Mouse (Mus musculus) heart, adult 2 months (tissue): ENCODE data around the gene Zfp84. TPM values are rescaled to one million over a fixed set of nuclear protein-coding genes. Genes with fewer than 3 reads are reported as not detected.
A peak's percentile ranks its signal among the peaks of the same experiment; 100 is the strongest.

Experiments
- DNase-seq, 2 experiments: peaks; one replicate each; pipeline ENCODE4 v3.0.0; 2021
- H3K27ac ChIP-seq: fragments of 200-600 bp; 2 replicates; pipeline ENCODE4 v1.8.1; 2022
- H3K27me3 ChIP-seq: fragments of 200-500 bp; 2 replicates; pipeline ENCODE4 v1.6.1; 2012; ENCODE audit warnings: mild to moderate bottlenecking, low read length, inconsistent platforms, mixed read lengths; ENCODE audit not compliant: control insufficient read depth, insufficient read depth
- H3K36me3 ChIP-seq: fragments of 200-500 bp; 2 replicates; pipeline ENCODE4 v1.6.1; 2012; ENCODE audit warnings: low read length, inconsistent platforms; ENCODE audit not compliant: control insufficient read depth, insufficient read depth
- H3K4me1 ChIP-seq: fragments of 200-500 bp; 2 replicates; pipeline ENCODE4 v1.6.1; 2011; ENCODE audit warnings: low read length; ENCODE audit not compliant: control insufficient read depth, insufficient read depth
- H3K4me3 ChIP-seq: fragments of 200-600 bp; 2 replicates; pipeline ENCODE4 v1.8.1; 2022
- H3K79me2 ChIP-seq: fragments of 200-500 bp; replicated peaks from 2 replicates; pipeline ENCODE4 v1.6.1; 2012; ENCODE audit warnings: mild to moderate bottlenecking, inconsistent platforms, low read length, moderate library complexity, mixed read lengths; ENCODE audit not compliant: control insufficient read depth, insufficient read depth
- H3K9ac ChIP-seq: fragments of 200-500 bp; 2 replicates; pipeline ENCODE4 v1.6.1; 2012; ENCODE audit warnings: low read depth, mild to moderate bottlenecking, control low read depth, inconsistent platforms, low read length, mixed read lengths
- CTCF ChIP-seq: fragments of 200-600 bp; IDR thresholded peaks from 2 replicates; pipeline ENCODE4 v1.8.1; 2022; ENCODE audit warnings: antibody characterized with exemption, mild to moderate bottlenecking, moderate library complexity
- EP300 ChIP-seq: fragments of 200-500 bp; IDR thresholded peaks from 2 replicates; pipeline ENCODE4 v1.6.1; 2011; ENCODE audit warnings: low read depth, low read length, control low read depth; ENCODE audit not compliant: insufficient read depth
- POLR2A ChIP-seq: fragments of 200-500 bp; IDR thresholded peaks from 2 replicates; pipeline ENCODE4 v1.6.1; 2011; ENCODE audit warnings: mild to moderate bottlenecking, low read depth, low read length, control low read depth; ENCODE audit not compliant: insufficient read depth
- WGBS: fragments of 180-500 bp; shearing (Covaris S2); methylation state at CpG from one replicate; pipeline ENCODE4 v1.1.7; 2018; 5-methylcytosine and 5-hydroxymethylcytosine counted together
- intact Hi-C: fragments of 180-260 bp; cut with DNase I; formaldehyde crosslinking; loops from one replicate; pipeline ENCODE4 v1.15.1; 2025
- polyA plus RNA-seq: library from polyadenylated mRNA; depleted of rRNA; stranded (reverse); fragments of >200 nt; gene quantifications from 2 replicates; pipeline ENCODE4 v1.2.3, GENCODE M21; 2012
- total RNA-seq, 2 experiments: library from RNA; stranded (reverse); gene quantifications; 2 replicates each; pipeline ENCODE4 v1.2.3; 2021

Zfp84 gene
- total and polyA plus RNA-seq, 3 experiments, result 3.7 to 10.4 (median 10.2) TPM

DNA sequence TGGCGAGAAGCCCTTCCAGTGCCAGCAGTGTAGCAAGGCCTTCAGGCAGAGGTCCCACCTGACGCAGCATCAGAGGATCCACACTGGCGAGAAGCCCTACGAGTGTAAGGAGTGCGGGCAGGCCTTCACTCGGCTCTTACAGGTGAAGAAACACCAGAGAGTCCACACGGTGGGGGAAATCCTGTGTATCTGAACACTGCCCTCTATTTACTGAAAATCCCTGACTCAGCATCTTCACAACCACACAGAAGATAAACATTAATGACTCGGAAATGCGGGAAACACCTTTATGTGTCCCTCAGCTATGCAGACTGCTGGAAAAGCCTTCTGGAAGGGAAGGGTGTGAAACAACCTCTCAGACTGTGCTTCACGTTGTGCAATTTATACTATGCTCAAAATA lies 9.0 kb downstream of the Zfp84 start:
- intact Hi-C loops, result no loop called here
- peaks cover 8% of the 10 kb centered on the region for H3K36me3 ChIP-seq
- 94% methylated on average over 10 of the region's 10 CpGs for WGBS

DNA sequence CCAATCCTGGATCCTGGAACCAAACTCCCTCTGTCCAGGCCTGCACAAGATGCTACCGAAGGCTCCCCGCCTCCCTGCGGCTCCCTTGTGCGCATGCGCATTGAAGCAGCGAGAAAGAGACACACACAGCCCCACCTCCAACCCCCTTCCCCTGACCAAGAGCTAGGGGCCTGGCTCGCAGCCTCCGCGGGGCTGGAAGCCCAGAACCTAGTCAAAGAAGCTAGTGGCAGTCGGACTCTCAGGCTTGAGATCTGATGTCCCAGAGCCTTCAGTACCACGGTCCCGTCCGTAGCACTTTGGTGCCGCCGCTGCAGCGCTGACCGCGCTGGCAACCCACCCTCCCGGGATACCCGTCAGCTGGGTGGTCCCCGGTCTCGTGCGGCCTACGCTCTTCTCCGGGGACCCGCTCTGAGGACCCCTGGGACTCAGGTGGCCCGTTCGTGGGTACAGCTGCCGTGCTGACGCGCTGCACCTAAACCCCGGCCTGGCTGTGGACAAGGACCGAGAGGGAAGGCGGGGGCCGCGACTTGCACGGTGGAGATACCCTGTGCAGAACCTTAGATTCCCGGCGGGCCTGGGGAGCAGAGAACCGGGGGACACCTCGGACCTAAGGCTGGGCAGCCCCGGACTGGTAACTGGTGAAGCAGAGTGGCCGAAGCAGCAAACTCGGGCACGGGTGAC lies 15.7 kb downstream of the Zfp84 start, which contains the start of gene Zfp30:
Gene Zfp30 (plus strand): TSS at position 128 of the 681 bp plus-strand sequence.
- WGBS, result under 1% methylated on average over 45 of the region's 45 CpGs
- Histone ChIP-seq H3K36me3 (no peaks in the 10 kb centered on the region), H3K4me1 (peaks cover 3% of the 10 kb centered on the region), H3K27ac (peak within 1 kb of the TSS; percentile 78), H3K27me3 (no peaks in the 10 kb centered on the region), H3K9ac (peak within 1 kb of the TSS; percentile 87), H3K79me2 (no peaks in the 10 kb centered on the region), H3K4me3 (peak within 1 kb of the TSS; percentile 74)
- TF ChIP-seq EP300 (no peak), POLR2A (peak; percentile 65)
- intact Hi-C loops, result loop anchor here (2.0 kb wide), 1 partner anchor 15 kb away; the partner anchor contains the start of gene Zfp84
- peak; percentile 85 to 88 for DNase-seq

More for the DNA sequence above, 9.0 kb downstream of the Zfp84 start:
- H3K4me1 ChIP-seq, result no peaks in the 10 kb centered on the region; the same call in 1 of the 2 replicates
- no peaks in the 10 kb centered on the region for H3K27me3 ChIP-seq
- no peak overlapping the region for H3K27ac ChIP-seq
- no peak overlapping the region for H3K9ac ChIP-seq
- TF ChIP-seq CTCF, result no peak
- TF ChIP-seq EP300, result no peak
- no peak for TF ChIP-seq POLR2A
- DNase-seq, result no peak
- 0 out of 2 replicates have a peak, but pooled peaks cover 5% of the 10 kb centered on the region for H3K79me2 ChIP-seq
- H3K4me3 ChIP-seq, result no peak overlapping the region

DNA sequence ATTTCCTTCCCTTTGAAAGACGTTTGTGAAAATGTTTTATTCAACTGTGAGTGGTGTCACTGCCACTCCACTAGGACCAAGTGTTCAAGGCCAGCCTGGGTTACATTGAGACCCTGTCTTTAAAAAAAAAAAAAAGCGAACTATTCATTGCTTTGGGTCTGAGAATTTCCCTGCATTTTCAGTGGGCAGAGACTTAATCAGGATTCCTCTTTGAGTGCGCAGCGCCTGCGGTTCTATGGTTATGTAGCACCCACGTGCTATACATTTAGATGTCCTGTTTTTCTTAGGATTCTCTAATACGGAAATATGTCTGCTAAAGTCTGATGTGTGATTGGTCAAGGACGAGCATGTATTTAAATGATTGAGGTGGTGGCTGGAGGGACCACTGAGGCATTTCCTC lies 16.7 kb downstream of the Zfp84 start:
- Histone ChIP-seq H3K27me3 (no peaks in the 10 kb centered on the region), H3K79me2 (no peaks in the 10 kb centered on the region), H3K36me3 (no peaks in the 10 kb centered on the region), H3K9ac (no peak overlapping the region), H3K27ac (no peak overlapping the region; the same call in 1 of the 2 replicates), H3K4me3 (peak overlapping the region; percentile 74), H3K4me1 (peaks cover 3% of the 10 kb centered on the region)
- DNase-seq, result no peak
- TF ChIP-seq EP300, result no peak
- no peak for TF ChIP-seq POLR2A
- no peak for TF ChIP-seq CTCF
- intact Hi-C loops, result loop anchor here (2.0 kb wide), 1 partner anchor 16 kb away; the partner anchor contains the start of gene Zfp84
- 44% methylated on average over 8 of the region's 8 CpGs for WGBS

DNA sequence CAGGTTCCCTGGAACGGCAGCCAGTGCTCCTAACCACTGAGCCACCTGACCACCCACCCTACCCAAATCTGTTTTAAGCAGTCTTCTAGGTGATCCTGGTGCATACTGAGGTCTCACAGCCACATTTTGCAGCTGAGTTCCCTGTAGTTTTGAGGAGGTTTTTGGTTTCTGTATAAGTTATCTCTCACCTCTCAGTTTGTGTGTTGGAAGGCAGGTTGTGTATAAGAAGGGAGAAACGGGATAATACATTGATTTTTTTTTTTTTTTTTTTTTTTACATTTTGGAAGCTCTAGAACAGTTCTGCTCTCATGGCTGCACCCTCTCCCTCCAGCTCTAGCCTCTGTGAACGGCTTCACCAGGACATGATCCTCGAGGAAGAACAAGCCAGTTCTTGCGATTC lies 17.5 kb downstream of the Zfp84 start:
- Histone ChIP-seq H3K36me3 (no peaks in the 10 kb centered on the region), H3K9ac (no peak overlapping the region), H3K4me1 (peaks cover 3% of the 10 kb centered on the region), H3K79me2 (no peaks in the 10 kb centered on the region), H3K27ac (no peak overlapping the region), H3K4me3 (peak overlapping the region; percentile 74; the same call in 1 of the 2 replicates), H3K27me3 (no peaks in the 10 kb centered on the region)
- intact Hi-C loops, result loop anchor here (2.0 kb wide), 1 partner anchor 17 kb away; the partner anchor contains the start of gene Zfp84
- DNase-seq, result no peak
- TF ChIP-seq CTCF, result no peak
- TF ChIP-seq POLR2A, result no peak
- 74% methylated on average over 5 of the region's 5 CpGs for WGBS

DNA sequence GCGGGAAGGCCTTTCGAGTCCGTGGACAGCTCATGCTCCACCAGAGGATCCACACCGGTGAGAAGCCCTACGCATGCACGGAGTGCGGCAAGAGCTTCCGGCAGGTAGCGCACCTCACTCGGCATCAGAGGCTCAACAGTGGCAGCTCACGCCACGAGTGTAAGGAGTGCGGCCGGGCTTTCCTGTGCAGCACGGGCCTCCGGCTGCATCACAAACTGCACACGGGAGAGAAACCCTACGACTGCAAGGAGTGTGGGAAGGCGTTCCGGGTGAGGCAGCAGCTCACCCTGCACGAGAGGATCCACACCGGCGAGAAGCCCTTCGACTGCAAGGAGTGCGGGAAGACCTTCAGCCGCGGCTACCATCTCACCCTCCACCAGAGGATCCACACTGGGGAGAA lies 24.6 kb downstream of the Zfp84 start:
- intact Hi-C loops, result no loop called here
- Histone ChIP-seq H3K27ac (no peak overlapping the region), H3K4me1 (no peaks in the 10 kb centered on the region), H3K4me3 (no peak overlapping the region), H3K79me2 (no peaks in the 10 kb centered on the region), H3K27me3 (no peaks in the 10 kb centered on the region), H3K36me3 (no peaks in the 10 kb centered on the region), H3K9ac (no peak overlapping the region)
- DNase-seq, result no peak
- 53% methylated on average over 27 of the region's 27 CpGs for WGBS
- TF ChIP-seq EP300 (no peak), POLR2A (no peak), CTCF (no peak)

DNA sequence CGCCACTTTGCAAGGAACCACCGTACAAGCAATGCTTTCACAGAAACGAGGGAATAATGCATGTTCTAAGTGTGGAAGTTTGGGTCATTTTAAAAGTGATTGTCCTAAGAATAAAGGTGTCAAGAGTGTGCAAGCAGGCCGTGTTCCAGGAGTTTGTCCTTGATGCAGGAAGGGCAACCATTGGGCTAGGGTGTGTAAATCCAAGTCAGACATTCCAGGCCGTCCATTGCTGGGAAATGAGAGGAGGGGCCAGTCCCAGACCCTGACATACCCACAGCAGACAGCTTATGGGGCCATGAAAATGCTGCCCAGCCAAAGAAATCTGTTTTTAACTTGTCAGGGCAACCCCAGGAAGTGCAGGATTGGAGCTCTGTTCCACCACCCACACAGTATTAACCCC lies 38.7 kb downstream of the Zfp84 start:
- 51% methylated on average over 5 of the region's 5 CpGs for WGBS
- intact Hi-C loops, result no loop called here

More for the DNA sequence above, 38.7 kb downstream of the Zfp84 start:
- no peak overlapping the region for H3K9ac ChIP-seq
- no peaks in the 10 kb centered on the region for H3K36me3 ChIP-seq
- no peak overlapping the region for H3K27ac ChIP-seq
- TF ChIP-seq EP300 (no peak), POLR2A (no peak), CTCF (no peak)
- no peak for DNase-seq
- no peak overlapping the region for H3K4me3 ChIP-seq
- H3K79me2 ChIP-seq, result no peaks in the 10 kb centered on the region
- H3K4me1 ChIP-seq, result no peaks in the 10 kb centered on the region; the same call in 1 of the 2 replicates
- H3K27me3 ChIP-seq, result no peaks in the 10 kb centered on the region
